ENCODE assay signal across 9 mouse cellular contexts in the genomic region with DNA sequence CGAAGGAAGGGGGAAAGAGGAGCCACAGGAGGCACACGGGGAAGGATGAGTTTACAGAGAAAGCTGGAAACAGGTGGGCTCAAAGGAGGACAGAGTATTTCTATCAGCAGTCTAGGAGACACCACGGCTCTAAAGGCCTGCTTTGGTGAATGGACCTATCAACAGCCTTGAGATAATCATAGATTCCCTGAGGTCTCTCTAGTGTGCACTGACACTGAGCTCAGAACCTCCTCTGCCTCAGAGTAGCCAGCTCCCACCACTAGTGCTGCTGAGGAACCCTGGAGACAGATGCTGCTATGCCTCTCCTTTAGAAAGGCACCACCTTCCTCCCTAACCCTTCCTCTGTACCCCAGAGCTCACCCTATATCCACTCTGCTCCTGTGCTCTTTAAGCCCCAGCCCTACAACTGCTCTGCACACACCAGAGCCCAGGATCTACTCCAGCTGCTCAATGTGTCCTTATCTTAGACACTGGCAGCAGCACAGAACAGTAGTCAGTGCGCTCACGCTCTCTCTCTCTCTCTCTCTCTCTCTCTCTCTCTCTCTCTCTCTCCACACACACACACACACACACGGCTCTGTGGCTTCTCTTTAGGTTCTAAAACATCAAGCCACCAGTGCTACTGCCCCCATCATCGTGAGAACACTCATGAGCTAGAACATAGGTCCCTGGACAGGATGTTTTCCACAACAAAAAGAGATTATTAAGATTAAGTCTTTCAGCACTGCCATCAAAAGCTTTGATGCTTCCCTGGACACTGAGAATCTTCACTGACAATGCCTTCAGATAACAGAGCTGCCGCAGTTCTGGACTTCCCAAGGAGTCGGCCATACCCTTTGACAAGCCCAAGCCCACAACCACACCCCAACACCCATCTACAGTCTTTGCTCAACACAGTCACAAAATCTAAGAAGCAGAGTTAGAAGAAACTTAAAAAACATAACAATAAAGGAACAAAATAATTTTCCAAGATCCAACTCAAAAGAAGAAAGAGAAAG. TPM values are rescaled to one million over a fixed set of nuclear protein-coding genes. Genes with fewer than 3 reads are reported as not detected.
DNase-seq lines count a peak whose midpoint lies in the region; ATAC-seq lines count a peak whose summit lies in the region.
"Had no signal": no experiment of that assay in that cellular context is flagged by ENCODE, and none has a peak within 500 bp of the region (broad histone marks: within the 10 kb centered on the region; RNA-seq: fewer than 3 reads in every experiment).

No protein-coding gene starts in this region.

- peak overlapping the region; percentile 74 for H3K27ac ChIP-seq in liver, embryonic 12.5 days
- H3K27ac ChIP-seq: embryonic facial prominence, embryonic 12.5 days had no signal

- H3K4me3 ChIP-seq in liver, embryonic 12.5 days: peak overlapping the region; percentile 32
- H3K4me3 ChIP-seq: embryonic facial prominence, embryonic 12.5 days had no signal

- H3K4me1 ChIP-seq in liver, embryonic 12.5 days: peaks cover 77% of the 10 kb centered on the region

- peak overlapping the region; percentile 37 for H3K9ac ChIP-seq in liver, embryonic 12.5 days
- H3K9ac ChIP-seq: embryonic facial prominence, embryonic 12.5 days had no signal

- peak overlapping the region; percentile 61 for H3K4me2 ChIP-seq in liver, embryonic 12.5 days

- DNase-seq in heart, adult 11 months: peak; percentile 95
- no peak for DNase-seq in heart, postnatal 25 days (ENCODE audit: low spot score)
- peak; percentile 55 for DNase-seq in CD4-positive helper T cell, adult 2 months (ENCODE audit: low read depth, low spot score)
- no peak for DNase-seq in left cerebral cortex, adult 8-10 months (ENCODE audit: low spot score in 2 of 2)
- DNase-seq in gastrocnemius, adult 8-10 months (ENCODE audit: low spot score in 2 of 2): no peak
- DNase-seq in right cerebral cortex, adult 18-20 months: no peak

- 0 out of 2 replicates have a peak, but pooled peaks have one; percentile 21 for ATAC-seq in granulocyte monocyte progenitor cell, adult 5-6 weeks (replicated peaks; ENCODE audit: poor library complexity, severe bottlenecking)
- ATAC-seq in liver, embryonic 12.5 days: peak; percentile 98

- 33% methylated on average over 9 of the region's 9 CpGs for WGBS in liver, embryonic 12.5 days (ENCODE audit: insufficient replicate concordance)

- peaks cover 38% of the 10 kb centered on the region for H3K36me3 ChIP-seq in liver, embryonic 12.5 days

- H3K27me3 ChIP-seq in liver, embryonic 12.5 days (replicated peaks): no peaks in the 10 kb centered on the region
- H3K27me3 ChIP-seq: embryonic facial prominence, embryonic 12.5 days had no signal

- H3K9me3 ChIP-seq in liver, embryonic 12.5 days (replicated peaks): no peaks in the 10 kb centered on the region
- H3K9me3 ChIP-seq: embryonic facial prominence, embryonic 12.5 days had no signal

- intact Hi-C loops in heart, postnatal 25 days (cut with DNase I): loop anchor here (10.0 kb wide), 1 partner anchor 305 kb away; a partner anchor contains a TSS

RNA-seq across cellular contexts. Expression of a gene that starts 7.0 kb away (rescaled TPM):
- 10 to 100 TPM; 23.6 to 24.8 TPM for total RNA-seq in heart, postnatal 25 days (2021)
- 25.5 and 30.8 TPM in 2 replicates for total RNA-seq in granulocyte monocyte progenitor cell, adult 5-6 weeks (2014; fragmentation: Nextera tagmentation)
- 39.1 and 40.0 TPM in 2 replicates for total RNA-seq in granulocyte monocyte progenitor cell, adult 5-6 weeks (2017)
- polyA plus RNA-seq in liver, embryonic 12.5 days (2016; fragmentation: Nextera tagmentation; extraction: Ambion mirVana): 15.0 and 15.6 TPM in 2 replicates
- total RNA-seq in left cerebral cortex, adult 8-10 months (2022): 10 to 100 TPM; 31.2 to 35.3 (median 35.1) TPM
- 10 to 100 TPM; 19.1 to 24.3 (median 23.7) TPM for total RNA-seq in gastrocnemius, adult 8-10 months (2022)

RNA-seq across cellular contexts. Expression of a gene that starts 43.2 kb away (rescaled TPM):
- total RNA-seq in heart, postnatal 25 days (2021): 1 to 10 TPM; 8.1 to 9.0 TPM
- 21.6 and 34.6 TPM in 2 replicates for total RNA-seq in granulocyte monocyte progenitor cell, adult 5-6 weeks (2014; fragmentation: Nextera tagmentation)
- 31.1 and 35.7 TPM in 2 replicates for total RNA-seq in granulocyte monocyte progenitor cell, adult 5-6 weeks (2017)
- 6.7 and 6.9 TPM in 2 replicates for polyA plus RNA-seq in liver, embryonic 12.5 days (2016; fragmentation: Nextera tagmentation; extraction: Ambion mirVana)
- 1 to 10 TPM; 1.9 to 4.3 (median 3.3) TPM for total RNA-seq in left cerebral cortex, adult 8-10 months (2022)
- total RNA-seq in gastrocnemius, adult 8-10 months (2022): 1 to 10 TPM; 5.0 to 9.6 (median 5.9) TPM

Comparison
In these comparisons a context has a peak if more than half of its experiments do, and no peak if none do; other contexts are left out.
1. DNase-seq: peak in heart, adult 11 months (single experiment) and CD4-positive helper T cell, adult 2 months (single experiment); none in heart, postnatal 25 days (single experiment), left cerebral cortex, adult 8-10 months (0 of 2), gastrocnemius, adult 8-10 months (0 of 2) and right cerebral cortex, adult 18-20 months (single experiment).